Mouse (Mus musculus): ENCODE data around the gene Fam120b.

- TF ChIP-seq CTCF (IDR thresholded peaks at IDR 0.05; ENCODE audit: low read depth) (no peak), EP300 (IDR thresholded peaks at IDR 0.05; ENCODE audit: low read depth) (no peak)
Measured at GRCm38 (mm10) chr17:15447831-15448230, 51.8 kb downstream of the Fam120b start.
